Mouse (Mus musculus): ENCODE data around the gene Gm44973. TPM values are rescaled to one million over a fixed set of nuclear protein-coding genes. Genes with fewer than 3 reads are reported as not detected.
"Not testable (repeated sequence)": the region's sequence is repeated elsewhere in the genome, so short reads cannot be mapped to it uniquely, and the experiment has no call there.

Gm44973 gene
- polyA plus RNA-seq, 1 experiment from 2014 or later = 1.3 TPM

DNA sequence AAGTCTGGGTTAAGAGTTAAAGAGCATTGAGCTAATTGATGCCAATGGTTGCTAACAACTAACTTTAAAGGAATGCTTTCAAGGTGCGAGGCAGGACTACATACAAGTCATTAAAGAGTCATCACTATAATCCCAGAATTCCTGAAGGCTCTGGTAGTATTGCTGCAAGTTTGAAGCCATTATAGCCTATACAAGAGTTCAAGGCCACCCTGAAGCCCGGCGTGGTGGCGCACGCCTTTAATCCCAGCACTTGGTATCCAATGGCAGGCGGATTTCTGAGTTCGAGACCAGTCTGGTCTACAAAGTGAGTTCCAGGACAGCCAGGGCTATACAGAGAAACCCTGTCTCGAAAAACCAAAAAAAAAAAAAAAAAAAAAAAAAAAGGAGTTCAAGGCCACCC lies 4.3 kb downstream of the Gm44973 start:
- H3K36me3 ChIP-seq (replicated peaks) = peaks cover 46% of the 10 kb centered on the region
- peak overlapping the region; percentile 93 for H3K4me3 ChIP-seq
- DNase-seq (ENCODE audit: low spot score); H3K9me3 ChIP-seq; H3K27me3 ChIP-seq (replicated peaks; ENCODE audit: low read depth, poor library complexity, severe bottlenecking): not testable (repeated sequence)
- peak overlapping the region; percentile 98 for H3K27ac ChIP-seq (replicated peaks)
- WGBS = 29% methylated on average over 8 of the region's 8 CpGs
- H3K4me1 ChIP-seq = peaks cover 27% of the 10 kb centered on the region

DNA sequence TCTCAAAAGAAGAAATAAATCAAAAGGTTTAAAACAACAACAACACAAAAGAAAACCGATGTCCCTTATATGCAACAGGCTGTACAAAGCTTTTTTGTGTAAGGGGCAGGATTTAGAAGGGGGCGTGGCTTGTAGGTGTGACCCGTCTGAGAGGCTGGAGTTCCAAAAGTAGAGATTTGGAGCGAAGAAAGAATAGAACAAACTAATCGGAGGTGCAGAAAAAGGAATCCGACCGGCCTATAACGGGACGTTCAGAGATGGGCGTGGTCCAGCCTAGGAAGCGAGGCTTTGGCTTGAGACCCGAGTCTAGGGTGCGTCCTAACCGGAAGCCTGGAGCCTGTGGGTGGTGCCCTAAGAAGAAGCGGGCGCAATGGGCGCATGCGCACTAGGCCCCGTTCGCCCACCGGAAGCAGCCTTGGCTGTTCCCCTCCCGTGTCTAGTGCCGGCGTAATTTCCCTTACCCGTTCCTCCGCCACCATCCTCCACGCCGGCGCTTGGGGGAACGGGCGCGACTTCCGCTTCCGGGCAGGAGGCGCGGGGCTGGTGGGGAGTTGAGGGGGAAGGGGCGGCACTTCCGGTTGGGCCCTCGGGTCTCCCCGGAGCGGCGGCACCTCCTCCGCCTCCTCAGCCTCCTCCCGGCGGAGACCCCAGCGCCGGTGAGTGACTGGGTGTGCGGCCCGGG lies 4.8 kb downstream of the Gm44973 start, which contains the start of the genes Zfp865 and Ccdc106:
Zfp865 (plus strand) TSS at position 377 of the 682 bp plus-strand sequence.
Ccdc106 (plus strand) TSS at position 554 of the 682 bp plus-strand sequence.
- peak; percentile 100 for DNase-seq (ENCODE audit: low spot score)
- Histone ChIP-seq H3K27ac (replicated peaks) (peak within 1 kb of the TSS; percentile 98), H3K9me3 (peaks cover 8% of the 10 kb centered on the region; the same call in 1 of the 2 replicates), H3K4me1 (peaks cover 27% of the 10 kb centered on the region), H3K4me3 (peak within 1 kb of the TSS; percentile 93), H3K36me3 (replicated peaks) (peaks cover 52% of the 10 kb centered on the region), H3K27me3 (replicated peaks; ENCODE audit: low read depth, poor library complexity, severe bottlenecking) (no peaks in the 10 kb centered on the region)
- WGBS = under 1% methylated on average over 49 of the region's 49 CpGs

DNA sequence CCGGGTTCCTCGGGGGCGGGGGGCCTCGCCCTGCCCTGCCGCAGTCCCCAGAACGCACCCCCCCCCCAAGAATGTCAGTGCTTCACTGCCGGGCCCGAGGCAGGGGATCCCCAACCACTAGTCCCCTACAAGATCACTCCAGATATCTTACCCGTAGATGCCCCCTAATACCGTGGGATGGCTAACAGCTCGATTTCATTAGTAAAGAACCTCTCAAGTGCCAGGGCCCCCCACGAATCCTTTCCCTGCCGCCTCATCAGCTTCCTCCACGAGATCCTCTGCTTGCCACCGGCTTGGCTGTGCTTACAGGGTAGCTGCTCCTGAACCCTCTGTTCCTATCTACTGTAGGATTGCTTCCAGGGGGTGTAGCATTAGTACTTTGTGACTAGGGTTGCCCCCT lies 5.4 kb downstream of the Gm44973 start:
- Histone ChIP-seq H3K27me3 (replicated peaks; ENCODE audit: low read depth, poor library complexity, severe bottlenecking) (no peaks in the 10 kb centered on the region), H3K4me1 (peaks cover 27% of the 10 kb centered on the region), H3K36me3 (replicated peaks) (peaks cover 57% of the 10 kb centered on the region), H3K27ac (replicated peaks) (peak overlapping the region; percentile 98), H3K9me3 (peaks cover 8% of the 10 kb centered on the region; the same call in 1 of the 2 replicates), H3K4me3 (peak overlapping the region; percentile 93)
- 0% methylated on average over 15 of the region's 15 CpGs for WGBS
- no peak for DNase-seq (ENCODE audit: low spot score)

DNA sequence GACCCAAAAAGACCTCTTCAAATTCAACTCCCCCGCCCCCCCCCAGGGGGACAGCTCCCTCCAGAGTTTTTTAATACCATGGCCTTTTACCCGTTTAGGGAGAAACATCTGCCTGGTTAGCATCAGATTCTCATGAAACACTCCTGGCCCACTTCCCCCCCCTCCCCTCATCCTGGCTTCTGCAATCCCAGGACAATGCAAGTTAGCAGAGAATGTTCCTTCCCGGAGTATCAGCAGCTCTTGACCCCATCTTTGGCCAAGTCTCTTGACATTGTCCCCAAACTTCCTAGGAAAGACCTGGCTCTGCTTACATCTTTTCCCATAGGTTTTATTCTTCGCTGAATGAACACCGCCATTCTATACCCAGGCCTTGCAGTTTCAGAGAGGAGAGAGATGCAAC lies 5.9 kb downstream of the Gm44973 start:
- DNase-seq (ENCODE audit: low spot score) = no peak
- peaks cover 24% of the 10 kb centered on the region for H3K4me1 ChIP-seq
- H3K27me3 ChIP-seq (replicated peaks; ENCODE audit: low read depth, poor library complexity, severe bottlenecking) = no peaks in the 10 kb centered on the region
- H3K27ac ChIP-seq (replicated peaks) = peak overlapping the region; percentile 98
- peak overlapping the region; percentile 93 for H3K4me3 ChIP-seq
- WGBS = 52% methylated on average over 5 of the region's 5 CpGs
- H3K9me3 ChIP-seq = peaks cover 8% of the 10 kb centered on the region; the same call in 1 of the 2 replicates
- peaks cover 62% of the 10 kb centered on the region for H3K36me3 ChIP-seq (replicated peaks)

DNA sequence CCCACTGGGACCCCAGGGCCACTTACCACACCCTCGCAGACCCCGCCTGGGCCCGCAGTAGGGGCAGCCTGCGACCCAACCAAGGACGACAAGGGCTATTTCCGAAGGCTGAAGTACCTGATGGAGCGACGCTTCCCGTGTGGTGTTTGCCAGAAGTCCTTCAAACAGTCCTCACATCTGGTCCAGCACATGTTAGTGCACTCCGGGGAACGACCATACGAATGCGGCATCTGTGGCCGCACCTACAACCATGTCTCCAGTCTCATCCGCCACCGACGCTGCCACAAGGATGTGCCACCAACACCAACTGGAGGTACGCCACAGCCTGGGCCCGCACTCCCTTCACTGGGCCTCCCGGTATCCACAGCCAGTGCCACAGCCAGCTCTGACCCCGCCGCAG lies 14.2 kb downstream of the Gm44973 start:
- no peak for DNase-seq (ENCODE audit: low spot score)
- 95% methylated on average over 22 of the region's 22 CpGs for WGBS
- Histone ChIP-seq H3K27me3 (replicated peaks; ENCODE audit: low read depth, poor library complexity, severe bottlenecking) (no peaks in the 10 kb centered on the region; the same call in 1 of the 2 replicates), H3K4me3 (peak overlapping the region; percentile 27), H3K36me3 (replicated peaks) (peaks cover 100% of the 10 kb centered on the region), H3K9me3 (peaks cover 53% of the 10 kb centered on the region), H3K4me1 (no peaks in the 10 kb centered on the region), H3K27ac (replicated peaks) (no peak overlapping the region)

DNA sequence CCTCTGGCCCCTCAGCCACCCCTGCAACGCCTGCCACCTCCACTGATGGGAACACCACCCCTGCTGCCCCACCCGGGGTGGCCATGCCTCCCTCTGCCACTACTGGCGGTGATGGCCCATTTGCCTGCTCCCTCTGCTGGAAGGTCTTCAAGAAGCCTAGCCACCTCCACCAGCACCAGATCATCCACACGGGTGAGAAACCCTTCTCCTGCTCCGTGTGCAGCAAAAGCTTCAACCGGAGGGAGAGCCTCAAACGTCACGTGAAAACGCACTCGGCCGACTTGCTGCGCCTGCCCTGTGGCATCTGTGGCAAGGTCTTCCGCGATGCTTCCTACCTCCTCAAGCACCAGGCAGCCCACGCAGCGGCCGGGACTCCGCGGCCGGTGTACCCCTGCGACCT lies 14.7 kb downstream of the Gm44973 start:
- H3K27ac ChIP-seq (replicated peaks) = no peak overlapping the region
- 93% methylated on average over 21 of the region's 21 CpGs for WGBS
- DNase-seq (ENCODE audit: low spot score) = no peak
- no peaks in the 10 kb centered on the region for H3K4me1 ChIP-seq
- H3K4me3 ChIP-seq = peak overlapping the region; percentile 27
- H3K36me3 ChIP-seq (replicated peaks) = peaks cover 100% of the 10 kb centered on the region
- H3K27me3 ChIP-seq (replicated peaks; ENCODE audit: low read depth, poor library complexity, severe bottlenecking) = no peaks in the 10 kb centered on the region; the same call in 1 of the 2 replicates
- peaks cover 55% of the 10 kb centered on the region for H3K9me3 ChIP-seq

DNA sequence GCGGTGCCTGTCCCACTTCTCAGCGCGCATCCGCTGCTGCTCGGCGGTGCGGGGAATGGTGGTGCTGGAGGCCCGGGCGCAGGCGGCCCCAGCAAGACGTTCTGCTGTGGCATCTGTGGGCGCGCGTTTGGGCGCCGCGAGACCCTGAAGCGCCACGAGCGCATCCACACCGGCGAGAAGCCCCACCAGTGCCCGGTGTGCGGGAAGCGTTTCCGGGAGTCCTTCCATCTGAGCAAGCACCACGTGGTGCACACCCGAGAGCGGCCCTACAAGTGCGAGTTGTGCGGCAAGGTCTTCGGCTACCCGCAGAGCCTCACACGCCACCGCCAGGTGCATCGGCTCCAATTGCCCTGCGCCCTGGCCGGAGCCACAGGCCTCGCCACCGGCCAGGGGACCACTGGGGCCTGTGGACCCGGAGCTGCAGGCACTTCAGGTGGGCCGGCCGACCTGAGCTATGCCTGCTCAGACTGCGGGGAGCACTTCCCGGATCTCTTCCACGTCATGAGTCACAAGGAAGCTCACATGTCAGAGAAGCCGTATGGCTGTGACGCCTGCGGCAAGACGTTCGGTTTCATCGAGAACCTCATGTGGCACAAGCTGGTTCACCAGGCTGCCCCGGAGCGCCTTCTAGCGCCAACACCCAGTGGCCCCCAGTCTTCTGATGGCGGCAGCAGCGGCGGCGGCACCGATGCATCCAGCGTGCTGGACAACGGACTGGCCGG lies 15.4 kb downstream of the Gm44973 start:
- no peak for DNase-seq (ENCODE audit: low spot score)
- Histone ChIP-seq H3K4me1 (no peaks in the 10 kb centered on the region), H3K27ac (replicated peaks) (no peak overlapping the region), H3K4me3 (peak overlapping the region; percentile 27), H3K9me3 (peaks cover 58% of the 10 kb centered on the region), H3K27me3 (replicated peaks; ENCODE audit: low read depth, poor library complexity, severe bottlenecking) (no peaks in the 10 kb centered on the region; the same call in 1 of the 2 replicates), H3K36me3 (replicated peaks) (peaks cover 100% of the 10 kb centered on the region)
- WGBS = 83% methylated on average over 63 of the region's 63 CpGs

DNA sequence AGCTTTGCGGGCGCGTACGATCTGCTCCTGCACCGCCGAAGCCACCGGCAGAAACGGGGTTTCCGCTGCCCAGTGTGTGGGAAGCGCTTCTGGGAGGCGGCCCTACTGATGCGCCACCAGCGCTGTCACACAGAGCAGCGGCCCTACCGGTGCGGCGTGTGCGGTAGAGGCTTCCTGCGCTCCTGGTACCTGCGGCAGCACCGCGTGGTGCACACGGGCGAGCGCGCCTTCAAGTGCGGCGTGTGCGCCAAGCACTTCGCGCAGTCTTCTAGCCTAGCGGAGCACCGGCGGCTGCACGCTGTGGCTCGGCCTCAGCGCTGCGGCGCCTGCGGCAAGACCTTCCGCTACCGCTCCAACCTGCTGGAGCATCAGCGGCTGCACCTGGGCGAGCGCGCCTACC lies 16.2 kb downstream of the Gm44973 start:
- Histone ChIP-seq H3K27me3 (replicated peaks; ENCODE audit: low read depth, poor library complexity, severe bottlenecking) (no peaks in the 10 kb centered on the region; the same call in 1 of the 2 replicates), H3K27ac (replicated peaks) (no peak overlapping the region), H3K4me3 (peak overlapping the region; percentile 27; the same call in 1 of the 2 replicates), H3K4me1 (no peaks in the 10 kb centered on the region), H3K9me3 (peaks cover 61% of the 10 kb centered on the region), H3K36me3 (replicated peaks) (peaks cover 100% of the 10 kb centered on the region)
- DNase-seq (ENCODE audit: low spot score) = no peak
- WGBS = 76% methylated on average over 46 of the region's 46 CpGs

DNA sequence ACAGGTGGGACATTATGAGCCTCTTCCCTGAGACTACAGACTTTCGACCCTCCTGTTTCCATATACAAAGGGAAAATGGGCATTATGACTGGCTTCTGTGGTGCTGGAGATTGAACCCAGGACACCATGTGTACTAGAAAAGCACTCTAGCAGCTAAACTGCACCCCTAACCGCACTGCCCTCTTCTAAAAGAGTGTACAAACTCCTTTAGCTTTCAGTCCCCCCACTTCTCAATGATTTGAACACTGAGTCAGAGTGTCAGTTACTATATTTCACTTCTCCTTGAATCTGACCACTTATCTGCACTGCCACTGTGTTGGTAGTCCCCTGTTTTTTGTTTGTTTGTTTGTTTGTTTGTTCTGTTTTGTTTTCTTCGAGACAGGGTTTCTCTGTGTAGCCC lies 18.5 kb downstream of the Gm44973 start, which contains the start of gene 4632433K11Rik:
4632433K11Rik (plus strand) TSS at position 301 of the 400 bp plus-strand sequence.
- 85% methylated on average over 3 of the region's 3 CpGs for WGBS
- no peaks in the 10 kb centered on the region for H3K4me1 ChIP-seq
- peaks cover 57% of the 10 kb centered on the region for H3K9me3 ChIP-seq
- no peak within 1 kb of the TSS for H3K27ac ChIP-seq (replicated peaks)
- peaks cover 77% of the 10 kb centered on the region for H3K36me3 ChIP-seq (replicated peaks)
- H3K27me3 ChIP-seq (replicated peaks; ENCODE audit: low read depth, poor library complexity, severe bottlenecking) = no peaks in the 10 kb centered on the region; the same call in 1 of the 2 replicates
- DNase-seq (ENCODE audit: low spot score) = no peak
- no peak within 1 kb of the TSS for H3K4me3 ChIP-seq

DNA sequence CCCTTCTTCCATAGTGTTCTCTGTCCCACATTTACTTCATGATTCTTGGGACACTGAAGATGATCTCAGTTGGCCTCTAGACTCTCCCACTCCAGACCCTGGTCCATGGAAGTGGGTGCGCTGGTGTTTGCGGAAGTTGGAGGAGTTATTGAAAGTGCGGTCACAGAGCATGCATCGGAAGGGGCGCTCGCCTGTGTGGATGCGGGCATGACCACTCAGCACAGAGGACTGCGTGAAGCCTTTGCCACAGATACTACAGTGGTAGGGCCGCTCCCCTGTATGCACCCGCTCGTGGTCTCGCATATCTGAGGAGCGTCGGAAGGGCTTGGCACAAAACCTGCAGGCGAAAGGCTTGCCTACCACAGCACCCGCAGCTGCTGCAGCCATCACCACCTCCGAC lies 20.3 kb downstream of the Gm44973 start:
- Histone ChIP-seq H3K9me3 (peaks cover 39% of the 10 kb centered on the region), H3K4me1 (peaks cover 6% of the 10 kb centered on the region; the same call in 1 of the 2 replicates), H3K27ac (replicated peaks) (no peak overlapping the region), H3K36me3 (replicated peaks) (peaks cover 59% of the 10 kb centered on the region), H3K4me3 (0 out of 2 replicates have a peak overlapping the region, but pooled peaks have one; percentile 8), H3K27me3 (replicated peaks; ENCODE audit: low read depth, poor library complexity, severe bottlenecking) (no peaks in the 10 kb centered on the region)
- DNase-seq (ENCODE audit: low spot score) = no peak
- WGBS = 95% methylated on average over 17 of the region's 17 CpGs

DNA sequence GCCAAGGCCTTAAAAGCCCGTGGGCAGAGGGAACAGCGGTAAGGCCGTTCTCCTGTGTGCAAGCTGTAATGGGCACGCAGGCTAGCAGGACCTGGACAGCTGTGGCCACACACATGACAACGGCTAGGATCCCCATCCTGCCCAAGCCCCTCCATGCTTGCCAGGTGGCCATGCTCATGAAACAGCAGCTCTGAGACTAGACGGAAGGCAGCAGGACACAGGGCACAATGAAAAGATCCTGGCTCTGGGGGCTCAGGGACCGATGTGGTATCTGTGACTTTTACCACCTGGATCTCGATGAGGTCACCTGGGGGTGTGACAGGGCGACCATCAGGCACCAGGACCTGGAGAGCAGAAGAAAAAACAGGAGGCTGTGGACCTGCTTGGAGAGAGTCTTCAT lies 20.8 kb downstream of the Gm44973 start:
- WGBS = 93% methylated on average over 9 of the region's 9 CpGs
- H3K36me3 ChIP-seq (replicated peaks) = peaks cover 56% of the 10 kb centered on the region
- H3K27ac ChIP-seq (replicated peaks) = no peak overlapping the region
- H3K27me3 ChIP-seq (replicated peaks; ENCODE audit: low read depth, poor library complexity, severe bottlenecking) = no peaks in the 10 kb centered on the region
- peaks cover 6% of the 10 kb centered on the region; the same call in 1 of the 2 replicates for H3K4me1 ChIP-seq
- H3K4me3 ChIP-seq = 0 out of 2 replicates have a peak overlapping the region, but pooled peaks have one; percentile 8
- peaks cover 34% of the 10 kb centered on the region for H3K9me3 ChIP-seq
- DNase-seq (ENCODE audit: low spot score) = no peak

DNA sequence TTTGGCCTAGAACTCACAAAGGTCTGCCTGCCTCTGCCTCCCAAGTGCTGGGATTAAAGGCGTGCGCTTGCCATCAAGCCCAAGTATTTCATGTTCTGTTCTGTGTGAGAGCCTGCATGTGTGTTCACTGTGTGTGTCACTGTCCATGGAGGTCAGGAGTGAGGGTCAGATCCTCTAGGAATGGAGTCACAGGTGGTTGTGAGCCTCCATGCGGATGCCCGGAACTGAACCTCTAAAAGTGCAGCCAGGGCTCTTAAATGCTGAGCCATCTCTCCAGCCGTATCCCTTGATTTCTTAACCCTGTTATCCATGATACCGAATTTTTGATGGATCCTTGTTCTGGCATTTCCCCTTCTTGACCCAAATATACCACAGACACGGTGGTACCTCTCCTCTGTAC lies 21.7 kb downstream of the Gm44973 start:
- Histone ChIP-seq H3K4me1 (peaks cover 6% of the 10 kb centered on the region; the same call in 1 of the 2 replicates), H3K27ac (replicated peaks) (no peak overlapping the region), H3K36me3 (replicated peaks) (peaks cover 52% of the 10 kb centered on the region), H3K9me3 (peaks cover 25% of the 10 kb centered on the region), H3K27me3 (replicated peaks; ENCODE audit: low read depth, poor library complexity, severe bottlenecking) (no peaks in the 10 kb centered on the region), H3K4me3 (peak overlapping the region; percentile 82; the same call in 1 of the 2 replicates)
- WGBS = 91% methylated on average over 7 of the region's 7 CpGs
- DNase-seq (ENCODE audit: low spot score) = no peak
